Mouse (Mus musculus): ENCODE measurements around the gene Klhdc3. TPM values are rescaled to one million over a fixed set of nuclear protein-coding genes. Genes with fewer than 3 reads are reported as not detected.

Klhdc3 gene
- total RNA-seq, 4 experiments from 2014 or later, result 53.8 to 65.7 (median 61.5) TPM

DNA sequence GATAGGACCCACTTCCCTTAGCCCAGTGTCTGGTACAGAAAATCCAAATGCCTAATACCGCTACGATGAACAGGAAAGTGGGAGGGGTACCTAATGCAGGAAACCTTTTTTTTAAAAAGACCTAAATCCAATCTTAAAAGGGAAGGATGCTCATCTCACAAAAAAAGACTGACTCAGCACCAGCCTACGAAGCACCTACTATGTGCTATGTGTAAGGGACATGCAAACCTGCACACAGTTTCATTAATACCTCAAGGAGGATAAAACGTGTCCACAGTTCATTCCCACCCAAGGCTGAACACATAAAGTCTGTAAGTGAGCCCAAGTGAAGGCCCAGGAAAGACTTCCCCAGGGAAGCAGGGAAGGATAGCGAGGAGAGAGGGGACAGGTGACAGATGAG is 21.8 kb upstream of the Klhdc3 start:
- DNase-seq (ENCODE audit: low spot score), result no peak

DNA sequence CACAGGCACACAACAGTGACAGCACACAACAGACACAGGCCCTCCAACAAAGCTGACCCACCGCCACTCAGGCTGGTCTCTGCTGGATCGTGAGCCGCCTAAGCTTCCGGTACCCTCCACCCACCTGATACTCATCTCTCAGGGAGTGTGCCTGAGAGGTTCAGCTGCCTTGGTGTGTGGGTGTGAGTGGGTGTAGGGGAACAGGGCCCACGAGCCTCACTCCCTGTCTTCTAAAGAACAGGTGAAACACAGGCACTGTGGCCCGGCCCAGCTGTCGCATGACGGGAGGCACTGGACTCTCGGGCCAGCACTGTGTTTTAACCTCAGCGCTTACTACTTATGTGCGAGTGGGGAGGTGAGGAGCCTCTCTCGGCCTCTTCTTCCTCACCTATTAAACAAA is 21.4 kb upstream of the Klhdc3 start:
- DNase-seq (ENCODE audit: low spot score), result no peak

DNA sequence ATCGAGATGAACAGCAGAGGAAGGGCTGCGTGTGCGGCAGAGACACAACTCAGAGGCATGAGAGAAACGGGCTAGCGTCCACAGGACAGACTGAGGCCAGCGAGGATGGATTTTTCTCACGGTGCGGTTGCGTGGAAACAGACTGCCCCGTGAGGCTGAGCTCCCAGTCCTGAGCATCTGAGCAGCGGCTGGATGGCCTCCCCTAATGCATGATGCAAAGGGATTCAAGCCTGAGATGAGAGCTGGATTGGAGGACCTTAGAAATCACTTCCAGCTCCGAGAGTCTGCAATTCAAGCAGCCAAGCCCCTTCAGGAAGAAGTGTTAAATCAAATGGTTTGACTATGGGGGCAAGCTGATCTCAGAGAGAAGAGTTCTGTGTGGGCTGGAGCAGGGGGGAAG is 20.8 kb upstream of the Klhdc3 start:
- no peak for DNase-seq (ENCODE audit: low spot score)

DNA sequence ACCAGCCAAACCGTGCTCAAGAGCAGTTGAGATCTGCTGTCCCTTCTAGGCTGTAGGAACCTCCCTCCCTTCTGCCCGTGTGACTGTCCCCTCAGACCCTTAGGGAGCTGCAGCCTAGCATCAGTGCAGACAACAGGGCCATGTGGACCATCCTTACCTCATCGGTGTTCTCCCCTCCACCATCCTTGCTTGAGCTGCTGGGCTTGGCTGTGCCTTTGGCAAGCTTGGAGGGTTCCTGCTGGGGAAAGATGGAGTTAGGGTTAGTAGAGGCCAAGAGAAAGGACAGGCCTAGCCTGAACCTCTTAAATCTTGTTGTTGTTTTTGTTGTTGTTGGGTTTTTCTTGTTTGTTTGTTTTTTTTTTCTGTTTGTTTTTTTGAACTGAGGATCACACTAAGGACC is 19.2 kb upstream of the Klhdc3 start:
- DNase-seq (ENCODE audit: low spot score), result no peak

DNA sequence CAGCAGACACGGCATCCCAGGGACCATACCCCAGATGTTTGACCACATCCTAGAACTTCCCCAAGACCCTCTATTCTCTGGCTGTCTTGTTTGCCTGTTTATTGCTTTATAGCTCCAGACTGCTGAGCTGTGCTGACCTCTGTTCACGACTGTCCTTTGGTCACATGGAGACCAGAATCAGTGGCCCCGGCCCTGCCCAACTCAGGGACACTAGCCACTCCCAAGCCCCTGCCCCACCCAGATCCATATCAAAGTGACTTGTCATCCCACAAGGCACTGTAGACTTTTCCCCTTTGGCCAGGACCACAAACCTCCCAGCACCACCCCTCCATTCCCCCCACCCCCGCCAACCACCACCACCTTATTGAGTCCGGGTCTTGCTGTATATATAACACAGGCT is 18.5 kb upstream of the Klhdc3 start:
- no peak for DNase-seq (ENCODE audit: low spot score)

DNA sequence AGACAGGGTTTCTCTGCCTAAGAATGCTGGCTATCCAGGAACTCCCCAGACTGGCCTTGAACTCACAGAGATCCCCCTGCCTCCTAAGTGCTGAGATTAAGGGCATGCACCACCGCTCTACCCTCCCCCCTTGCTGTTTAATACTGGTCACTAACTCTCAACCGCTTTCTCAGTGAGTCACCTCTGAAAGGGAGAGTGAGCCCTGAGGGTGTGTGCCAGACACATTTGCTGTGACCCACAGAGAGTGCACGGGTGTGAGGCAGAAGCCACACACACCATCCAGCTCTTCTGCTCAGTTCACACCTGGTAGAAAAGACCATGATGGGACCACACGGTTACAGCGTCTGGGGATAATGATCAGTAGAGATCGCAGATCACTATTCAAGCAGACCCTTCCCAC is 17.8 kb upstream of the Klhdc3 start:
- DNase-seq (ENCODE audit: low spot score), result no peak

DNA sequence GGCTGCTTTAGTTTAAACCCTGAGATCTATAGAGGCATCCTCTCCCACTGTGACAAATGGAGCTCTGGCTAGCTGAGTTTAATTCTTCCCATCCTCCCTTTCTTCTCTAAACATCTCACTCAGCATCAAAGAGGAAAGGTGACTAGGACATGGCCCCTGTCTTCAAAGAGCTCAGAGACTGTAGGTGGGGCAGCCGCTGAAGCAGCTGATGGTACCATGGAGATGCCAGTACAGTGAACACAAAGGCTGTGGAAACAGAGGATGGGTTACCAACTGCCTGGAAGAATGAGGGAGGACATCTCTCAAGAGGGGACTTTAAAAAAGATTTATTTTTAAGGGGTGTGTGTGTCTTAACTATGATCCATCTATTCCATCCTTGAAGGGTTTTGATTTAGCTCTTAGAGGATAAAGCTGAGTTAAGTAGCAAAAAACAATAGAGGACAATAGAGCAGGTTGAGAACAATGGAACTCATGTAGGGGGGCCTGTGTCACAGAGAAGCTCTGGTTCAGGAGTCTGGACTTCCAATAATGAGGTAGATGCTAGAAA is 13.9 kb upstream of the Klhdc3 start:
- no peak for DNase-seq (ENCODE audit: low spot score)

DNA sequence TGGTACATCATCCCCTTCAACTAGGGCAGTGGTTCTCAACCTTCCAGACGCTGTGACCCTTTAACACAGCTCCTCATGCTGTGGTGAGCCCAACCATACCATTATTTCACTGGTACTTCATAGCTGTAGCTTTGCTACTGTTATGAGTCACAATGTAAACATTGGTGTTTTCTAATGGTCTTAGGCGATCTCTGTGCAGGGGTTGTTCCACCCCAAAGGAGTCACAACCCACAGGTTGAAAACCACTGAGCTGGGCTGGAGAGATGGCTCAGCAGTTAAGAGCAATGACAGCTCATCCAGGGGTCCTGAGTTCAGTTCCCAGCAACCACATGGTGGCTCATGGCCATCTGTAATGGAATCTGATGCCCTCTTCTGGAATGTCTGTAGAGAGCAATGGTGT is 10.7 kb upstream of the Klhdc3 start:
- no peak for DNase-seq (ENCODE audit: low spot score)

DNA sequence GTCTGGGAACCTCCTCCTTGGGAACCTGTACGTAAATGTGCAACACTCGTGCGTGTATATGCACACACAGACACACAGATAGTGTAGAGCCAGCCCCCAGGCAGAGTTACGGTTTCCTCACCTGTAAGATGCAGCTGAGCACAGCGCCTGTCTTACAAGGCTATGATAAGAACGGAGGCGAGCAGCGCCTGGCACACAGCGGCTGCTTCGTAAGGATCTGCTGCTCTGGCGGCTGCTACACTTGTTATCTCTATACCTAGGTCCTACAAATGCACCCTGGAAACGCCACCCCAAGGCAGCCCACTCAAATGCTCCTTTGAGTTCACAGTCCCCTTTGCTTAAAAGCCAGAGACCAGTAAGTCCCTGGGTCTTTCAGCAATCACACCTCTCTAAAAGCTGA is 10.0 kb upstream of the Klhdc3 start:
- no peak for DNase-seq (ENCODE audit: low spot score)

DNA sequence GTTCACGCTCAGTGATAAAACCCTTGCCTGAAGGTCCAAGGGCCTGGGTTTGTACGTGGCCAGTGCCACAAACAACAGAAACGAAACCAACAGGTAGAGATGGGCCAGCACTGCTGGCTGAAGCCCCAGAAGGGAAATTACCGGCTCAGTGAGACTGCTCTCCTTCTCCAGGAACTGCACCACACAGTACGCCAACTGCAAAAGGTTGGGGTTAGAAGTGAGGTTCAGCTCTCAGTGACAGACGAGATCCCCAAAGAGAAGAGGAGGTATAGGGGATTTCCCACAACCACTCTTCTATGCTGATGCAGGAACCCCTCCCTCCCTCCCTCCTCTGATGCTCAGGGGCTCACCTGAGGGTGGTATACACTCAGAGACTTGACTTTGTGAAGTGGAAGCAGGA is 5.2 kb upstream of the Klhdc3 start:
- DNase-seq (ENCODE audit: low spot score), result no peak

DNA sequence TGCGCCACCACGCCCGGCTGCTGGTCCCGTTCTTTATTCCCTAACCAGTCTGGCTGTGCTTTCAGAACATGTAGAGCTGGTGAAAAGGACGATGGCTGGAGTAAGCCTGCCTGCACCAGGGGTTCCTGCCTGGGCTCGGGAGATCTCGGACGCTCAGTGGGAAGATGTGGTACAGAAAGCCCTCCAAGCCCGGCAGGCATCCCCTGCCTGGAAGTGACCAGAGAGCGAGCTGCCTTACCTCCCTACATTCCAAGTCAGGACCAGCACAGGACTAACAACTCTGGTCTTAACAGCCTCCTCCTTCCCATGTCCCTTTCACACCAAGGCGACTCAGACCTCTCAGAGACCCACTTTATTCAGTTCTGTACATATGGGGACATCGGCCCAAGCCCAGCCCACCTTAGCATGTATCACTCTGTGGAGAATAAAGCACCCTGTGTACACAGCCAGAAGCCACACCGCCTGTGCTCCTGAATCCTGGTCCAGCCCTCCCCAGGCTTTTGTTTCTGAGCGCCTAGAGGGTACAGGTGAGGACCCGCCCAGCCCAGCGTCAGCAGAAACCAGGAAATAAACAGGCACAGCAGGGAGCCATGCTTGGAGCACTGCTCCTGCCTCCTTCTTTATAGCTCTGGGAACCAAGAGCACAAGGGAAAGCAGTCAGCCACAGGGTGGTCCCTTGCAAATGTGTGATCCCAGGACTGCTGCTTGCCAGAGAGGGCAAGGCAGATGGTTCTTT is 2.1 kb upstream of the Klhdc3 start:
- no peak for DNase-seq (ENCODE audit: low spot score)

DNA sequence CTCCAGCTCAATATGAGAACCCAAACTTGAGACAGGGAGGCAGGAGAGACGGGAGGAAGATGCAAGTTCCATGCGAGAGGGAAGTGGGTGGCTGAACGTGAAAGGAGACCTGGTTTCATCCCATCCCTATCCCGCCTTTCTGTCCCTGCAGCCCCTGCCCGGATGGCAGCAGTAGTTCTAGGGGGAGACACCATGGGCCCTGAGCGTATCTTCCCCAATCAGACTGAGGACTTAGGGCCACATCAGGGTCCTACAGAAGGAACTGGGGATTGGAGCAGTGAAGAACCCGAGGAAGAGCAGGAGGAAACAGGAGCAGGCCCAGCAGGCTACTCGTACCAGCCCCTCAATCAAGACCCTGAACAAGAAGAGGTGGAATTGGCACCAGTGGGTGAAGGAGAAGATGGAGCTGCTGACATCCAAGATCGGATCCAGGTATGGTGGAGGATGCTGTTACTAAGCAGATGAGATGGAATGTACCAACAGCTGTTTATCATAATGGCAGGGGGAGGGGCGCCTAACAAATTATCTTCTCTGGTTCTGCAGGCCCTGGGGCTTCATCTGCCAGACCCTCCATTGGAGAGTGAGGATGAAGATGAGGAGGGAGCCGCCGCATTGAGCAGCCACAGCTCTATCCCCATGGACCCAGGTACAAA is 878 bp upstream of the Klhdc3 start:
- DNase-seq (ENCODE audit: low spot score), result no peak

DNA sequence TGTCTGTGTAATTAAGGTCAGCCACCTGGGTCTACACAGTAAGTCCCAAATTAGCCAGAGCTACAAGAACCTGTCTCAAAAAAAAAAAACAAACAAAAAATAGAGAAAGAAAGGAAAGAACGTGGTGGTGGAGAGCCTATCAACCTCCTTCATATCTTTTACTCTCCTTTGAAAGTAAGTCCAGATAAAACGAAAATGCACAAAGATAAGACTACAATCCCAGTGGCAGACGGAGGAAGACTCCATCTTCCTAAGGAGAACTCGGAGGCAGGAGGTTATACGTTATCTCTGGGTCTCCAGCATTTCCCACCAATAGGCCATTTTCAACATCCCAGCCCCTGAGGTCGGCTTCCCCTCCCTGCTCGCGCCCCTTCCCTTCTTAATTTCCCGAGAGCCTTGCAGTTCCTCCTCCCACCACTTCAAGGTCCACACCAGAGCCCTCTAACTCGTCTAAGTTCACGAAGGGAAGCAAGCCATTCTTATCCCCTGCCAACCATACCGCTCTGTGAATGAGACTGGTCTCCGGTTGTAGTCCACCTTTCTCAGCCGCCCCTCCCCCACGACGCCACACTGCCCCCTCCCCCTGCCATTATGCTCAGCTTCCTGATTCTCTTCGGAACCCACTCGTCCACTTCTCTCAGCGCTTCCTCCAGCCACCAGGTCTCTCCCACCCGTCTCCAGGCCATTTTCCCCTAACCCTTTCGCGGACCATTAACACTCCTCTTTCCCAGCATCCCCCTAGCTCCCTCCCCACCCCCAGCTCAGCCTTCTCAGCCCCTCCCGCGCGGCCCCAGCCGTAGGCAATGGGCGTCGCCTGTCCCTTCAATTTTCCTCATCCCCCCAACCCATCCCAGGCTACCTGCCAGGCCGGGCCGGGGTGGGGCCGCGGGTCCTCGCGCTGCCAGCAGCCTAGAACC is 613 bp downstream of the Klhdc3 start:
- peak; percentile 39 for DNase-seq (ENCODE audit: low spot score)

DNA sequence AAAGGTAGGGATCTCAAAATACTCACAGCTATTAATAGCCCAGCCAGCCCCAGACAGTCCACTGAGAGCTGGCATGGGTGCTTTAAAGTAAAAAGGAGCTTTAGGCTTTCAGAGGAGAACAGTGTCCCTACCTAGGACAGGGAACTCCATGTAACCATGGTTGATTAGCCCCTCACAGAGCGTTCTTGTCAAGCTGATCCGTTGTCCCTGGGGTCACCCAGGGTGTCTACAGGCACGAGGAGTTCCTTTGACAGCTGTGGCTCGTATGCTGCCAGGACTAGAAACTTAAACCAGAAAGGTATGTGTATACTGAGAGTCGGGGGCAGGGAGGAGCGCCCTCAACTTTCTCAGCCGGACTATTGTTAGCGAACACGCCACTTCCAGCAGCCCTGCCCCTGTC is 1.8 kb downstream of the Klhdc3 start:
- peak; percentile 34 for DNase-seq (ENCODE audit: low spot score)

DNA sequence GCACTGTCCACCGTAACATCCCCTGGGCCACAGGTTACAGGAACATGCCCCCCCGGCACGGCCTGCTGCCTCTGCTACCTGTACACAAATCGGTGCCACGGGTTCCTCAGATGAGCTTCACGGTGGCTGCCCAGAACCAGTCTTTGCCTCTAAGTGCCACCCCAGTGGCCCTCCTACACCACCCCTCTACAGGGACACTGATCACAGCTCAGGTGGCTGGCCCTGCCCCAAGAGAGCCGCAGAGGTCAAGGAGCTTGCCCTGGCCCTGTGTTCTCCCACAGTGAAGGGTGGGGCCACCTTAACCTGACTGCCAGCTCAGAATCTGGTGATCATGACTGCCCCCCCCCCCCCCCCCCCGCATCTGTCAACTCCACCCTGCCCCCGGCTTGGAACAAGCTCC is 2.3 kb downstream of the Klhdc3 start, which contains the start of gene Mea1:
Mea1 (plus strand) TSS at position 378 of the 400 bp plus-strand sequence.
- no peak for DNase-seq (ENCODE audit: low spot score)

DNA sequence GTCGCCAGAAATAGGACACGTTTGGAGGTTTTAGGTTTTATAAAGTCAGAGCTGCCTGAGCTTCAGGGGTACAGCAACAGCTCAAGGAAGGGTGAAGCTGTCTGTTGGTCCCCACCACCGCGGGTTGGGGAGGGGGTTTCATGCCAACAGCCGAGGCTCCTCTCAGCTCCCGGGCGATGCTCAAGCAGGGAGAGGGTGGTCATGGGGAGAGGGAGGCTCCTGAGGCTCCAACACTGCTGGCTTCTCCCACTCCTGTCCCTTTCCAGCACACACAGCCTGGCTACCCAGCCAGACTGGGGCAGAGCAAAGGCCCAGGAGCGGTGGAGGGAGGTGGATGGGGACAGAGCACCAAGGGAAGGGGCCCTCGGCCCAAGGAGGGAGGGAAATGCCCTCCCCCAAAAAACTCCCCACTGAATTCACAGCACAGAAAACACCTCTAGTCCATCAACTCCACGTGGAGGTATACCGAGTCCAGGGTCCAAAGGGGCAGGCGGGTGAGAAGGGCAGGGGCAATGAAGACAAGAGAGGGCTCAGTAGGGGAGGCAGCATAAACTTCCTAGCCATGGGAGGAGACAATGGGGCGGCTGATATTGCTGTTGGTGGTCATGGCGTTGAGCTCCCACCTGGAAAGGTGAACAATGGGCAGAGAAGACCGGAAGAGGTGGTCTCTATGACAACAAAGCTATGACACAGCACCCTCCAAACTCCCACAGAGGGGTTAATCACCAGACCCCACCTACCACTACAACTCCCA is 6.0 kb downstream of the Klhdc3 start:
- DNase-seq (ENCODE audit: low spot score), result no peak

DNA sequence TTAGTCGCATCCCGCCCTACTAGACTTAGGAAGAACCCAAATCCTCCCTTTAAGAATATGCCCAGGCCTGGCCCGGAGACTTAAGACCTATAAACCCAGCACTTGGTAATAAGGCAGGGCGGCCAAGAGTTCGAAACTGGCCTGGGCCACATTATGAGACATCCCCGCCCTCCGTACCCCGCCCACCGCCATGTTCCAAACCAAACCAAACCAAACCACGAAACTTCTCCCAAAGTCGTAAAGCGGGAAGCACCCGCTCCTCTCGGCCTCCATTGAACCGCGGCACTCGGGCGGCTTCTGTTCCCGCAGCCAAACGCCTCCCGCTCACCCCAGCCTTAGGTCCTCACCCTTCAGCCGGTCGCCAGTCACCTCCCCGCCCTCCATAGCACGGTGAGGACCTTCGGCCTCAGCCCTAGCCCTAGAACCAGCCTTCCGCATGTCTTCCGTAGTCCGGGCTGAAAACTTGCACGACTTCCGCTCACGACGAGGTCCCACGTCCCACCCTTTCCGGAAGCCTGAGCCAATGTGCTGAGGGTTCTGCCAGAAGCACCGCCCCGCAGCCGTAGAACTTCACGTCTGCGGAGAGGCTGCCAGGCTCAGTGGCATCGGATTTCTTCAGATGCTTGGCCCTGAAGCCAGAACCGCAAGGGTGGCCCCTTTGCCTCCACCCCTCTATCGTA is 6.7 kb downstream of the Klhdc3 start, which contains the start of gene Rrp36:
Rrp36 (minus strand) TSS at position 503 of the 680 bp plus-strand sequence.
- DNase-seq (ENCODE audit: low spot score), result peak; percentile 94

DNA sequence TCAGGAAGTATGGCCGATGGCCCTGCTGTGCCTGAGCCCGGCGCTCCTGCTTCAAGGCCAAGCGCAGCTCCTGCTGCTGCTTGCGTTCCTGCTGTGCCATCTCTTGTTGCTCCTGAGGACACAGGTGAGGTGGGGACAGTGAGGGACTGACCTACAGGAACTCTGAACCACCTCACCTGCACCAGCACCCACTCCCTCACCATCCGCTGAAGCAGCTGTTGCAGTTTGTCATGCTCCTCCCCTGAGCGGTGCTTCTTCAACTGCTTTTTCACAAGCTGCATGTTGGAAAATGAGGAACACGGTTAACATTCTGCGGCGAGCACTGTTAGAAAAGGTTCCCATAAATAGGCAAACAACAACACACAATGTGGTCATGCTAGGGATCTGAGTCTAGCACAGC is 10.8 kb downstream of the Klhdc3 start:
- DNase-seq (ENCODE audit: low spot score), result no peak

DNA sequence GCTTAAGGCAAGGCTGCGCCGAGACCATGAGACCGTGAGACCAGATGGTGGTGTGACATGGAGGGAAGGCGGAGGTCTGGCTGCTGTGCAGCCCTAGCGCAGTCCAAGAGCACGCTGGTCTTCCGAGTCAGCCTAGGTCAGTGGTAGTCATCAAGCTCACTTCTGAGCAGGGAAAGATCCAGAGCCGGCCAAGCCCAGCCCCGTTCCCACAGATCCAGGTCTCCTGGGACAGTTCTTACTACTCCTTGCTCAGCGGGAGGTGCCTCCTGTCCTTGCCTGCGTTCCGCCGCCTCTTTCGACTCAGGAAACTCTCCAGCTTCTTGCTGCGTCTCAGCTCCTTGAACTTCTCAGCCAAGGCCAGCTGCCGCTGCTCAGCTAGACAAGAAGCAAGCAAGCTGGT is 13.0 kb downstream of the Klhdc3 start:
- DNase-seq (ENCODE audit: low spot score), result peak; percentile 37

DNA sequence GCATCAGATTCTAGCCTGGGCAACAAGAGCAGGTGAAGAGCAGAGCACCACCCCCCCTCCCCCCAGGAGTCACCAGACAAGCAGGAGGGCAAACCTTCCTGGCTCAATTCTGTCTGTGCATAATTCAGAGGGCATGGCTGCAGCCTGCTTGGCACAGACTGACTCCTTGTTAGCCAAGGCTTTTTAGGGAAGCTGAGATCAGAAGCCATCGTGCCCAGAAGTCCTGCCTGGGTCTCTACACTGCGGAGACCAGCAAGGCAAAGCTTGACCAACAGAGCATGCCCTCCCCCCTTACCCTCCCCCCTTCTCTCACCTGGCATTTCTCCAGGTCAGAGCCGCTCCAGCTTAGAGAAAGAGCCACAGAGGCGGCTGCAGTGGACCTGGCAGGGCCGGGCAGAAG is 18.0 kb downstream of the Klhdc3 start:
- peak; percentile 44 for DNase-seq (ENCODE audit: low spot score)

DNA sequence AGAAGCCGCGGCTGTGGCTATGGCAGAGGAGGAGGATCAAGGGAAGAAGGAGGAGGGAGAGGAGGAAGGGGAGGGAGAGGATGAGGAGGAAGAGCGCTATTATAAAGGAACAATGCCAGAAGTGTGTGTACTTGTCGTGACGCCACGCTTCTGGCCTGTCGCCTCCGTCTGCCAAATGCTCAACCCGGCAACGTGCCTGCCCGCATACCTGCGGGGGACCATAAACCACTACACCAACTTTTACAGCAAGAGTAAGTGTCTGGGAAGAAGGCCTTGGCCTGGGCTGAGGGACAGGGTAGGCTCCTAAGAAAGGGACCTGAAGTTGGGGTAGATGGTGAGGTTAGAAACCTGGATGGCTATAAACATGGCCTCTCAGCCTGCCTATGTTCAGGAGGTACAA is 18.7 kb downstream of the Klhdc3 start:
- DNase-seq (ENCODE audit: low spot score), result no peak

Measured in heart, adult 8-10 months (tissue).